Mouse (Mus musculus) lung, embryonic 14.5 days (tissue): ENCODE measurements around the gene Osgin1. TPM values are rescaled to one million over a fixed set of nuclear protein-coding genes. Genes with fewer than 3 reads are reported as not detected.

ENCODE experiments used
- ATAC-seq: fragments of 200-750 bp; cut with Nextera tagmentation; 2 replicates; pipeline ENCODE4 v1.8.0; 2017; ENCODE audit warnings: mild to moderate bottlenecking, moderate TSS enrichment, moderate library complexity; ENCODE audit not compliant: insufficient read depth
- DNase-seq: peaks from one replicate; pipeline ENCODE4 v3.0.0-alpha.2; 2015
- H3K27ac ChIP-seq: fragments of 300-500 bp; sonication (generic); 2 replicates; pipeline ENCODE4 v1.5.1; 2014; ENCODE audit warnings: low read depth, mild to moderate bottlenecking, moderate library complexity
- H3K27me3 ChIP-seq: fragments of 300-500 bp; sonication (generic); 2 replicates; pipeline ENCODE4 v1.6.1; 2014; ENCODE audit warnings: low read length, control low read depth; ENCODE audit not compliant: insufficient read depth
- H3K36me3 ChIP-seq: fragments of 300-500 bp; sonication (generic); 2 replicates; pipeline ENCODE4 v1.6.1; 2014; ENCODE audit warnings: control low read depth; ENCODE audit not compliant: insufficient read depth
- H3K4me1 ChIP-seq: fragments of 300-500 bp; sonication (generic); 2 replicates; pipeline ENCODE4 v1.6.1; 2014; ENCODE audit warnings: antibody characterized with exemption, control low read depth; ENCODE audit not compliant: insufficient read depth
- H3K4me2 ChIP-seq: fragments of 300-500 bp; sonication (generic); 2 replicates; pipeline ENCODE4 v1.6.1; 2014; ENCODE audit warnings: mild to moderate bottlenecking
- H3K4me3 ChIP-seq: fragments of 300-500 bp; sonication (generic); 2 replicates; pipeline ENCODE4 v1.5.1; 2014; ENCODE audit warnings: low read depth, low read length
- H3K9ac ChIP-seq: fragments of 300-500 bp; sonication (generic); 2 replicates; pipeline ENCODE4 v1.6.1; 2014
- H3K9me3 ChIP-seq: fragments of 300-500 bp; sonication (generic); 2 replicates; pipeline ENCODE4 v1.6.1; 2016; ENCODE audit warnings: low read depth, low read length, control low read depth
- CTCF ChIP-seq: IDR thresholded peaks from 2 replicates; pipeline ENCODE4 v1.5.1; 2016; ENCODE audit warnings: antibody characterized with exemption, low read depth
- WGBS: fragments of 180-500 bp; shearing (Covaris S2); extraction: QIAGEN DNeasy Blood & Tissue Kit; methylation state at CpG from one replicate; pipeline ENCODE4 v1.1.7; 2014; 5-methylcytosine and 5-hydroxymethylcytosine counted together
- polyA plus RNA-seq: library from polyadenylated mRNA; unstranded; fragments of >200 nt; fragmentation: Nextera tagmentation; extraction: Ambion mirVana; gene quantifications from 2 replicates; pipeline ENCODE4 v1.2.1, GENCODE M21; 2014

Gene Osgin1
- polyA plus RNA-seq, result 0.53 and 0.85 TPM in 2 replicates

DNA sequence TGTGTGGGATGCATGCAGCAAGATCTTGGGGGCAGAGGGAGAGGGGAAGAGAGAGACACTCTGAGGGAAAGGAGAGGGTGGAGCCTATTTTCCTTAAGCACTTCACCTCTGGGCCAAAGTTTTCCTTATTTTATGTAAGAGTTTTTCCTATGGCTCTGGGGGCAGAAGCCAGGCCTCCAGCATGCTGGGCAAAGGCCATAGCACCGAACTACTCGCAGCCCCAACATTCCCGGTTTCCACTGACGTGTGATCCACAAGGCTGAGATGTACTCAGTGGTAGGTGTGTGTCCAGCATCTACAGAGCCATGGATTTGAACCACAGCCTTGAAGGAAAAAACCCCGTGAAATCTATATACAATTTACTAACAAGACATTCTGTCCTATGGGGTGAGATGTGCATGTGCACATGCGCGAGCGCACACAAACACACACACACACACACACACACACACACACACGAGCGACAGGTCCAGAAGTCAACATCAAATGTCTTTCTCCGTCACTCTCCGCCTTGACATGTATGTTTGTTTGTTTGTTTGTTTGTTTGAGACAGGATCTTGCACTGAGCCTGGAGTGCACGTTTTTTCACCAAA, at the start of gene Osgin1:
Gene Osgin1 (plus strand): TSS at position 543 of the 593 bp plus-strand sequence.
- Histone ChIP-seq H3K9ac (no peak within 1 kb of the TSS), H3K27ac (no peak within 1 kb of the TSS), H3K4me3 (no peak within 1 kb of the TSS), H3K36me3 (no peaks in the 10 kb centered on the region), H3K4me1 (peaks cover 5% of the 10 kb centered on the region), H3K9me3 (no peaks in the 10 kb centered on the region), H3K27me3 (no peaks in the 10 kb centered on the region), H3K4me2 (no peak within 1 kb of the TSS)
- no peak for DNase-seq
- ATAC-seq, result no peak
- no peak for TF ChIP-seq CTCF
- WGBS, result 84% methylated on average over 13 of the region's 13 CpGs

DNA sequence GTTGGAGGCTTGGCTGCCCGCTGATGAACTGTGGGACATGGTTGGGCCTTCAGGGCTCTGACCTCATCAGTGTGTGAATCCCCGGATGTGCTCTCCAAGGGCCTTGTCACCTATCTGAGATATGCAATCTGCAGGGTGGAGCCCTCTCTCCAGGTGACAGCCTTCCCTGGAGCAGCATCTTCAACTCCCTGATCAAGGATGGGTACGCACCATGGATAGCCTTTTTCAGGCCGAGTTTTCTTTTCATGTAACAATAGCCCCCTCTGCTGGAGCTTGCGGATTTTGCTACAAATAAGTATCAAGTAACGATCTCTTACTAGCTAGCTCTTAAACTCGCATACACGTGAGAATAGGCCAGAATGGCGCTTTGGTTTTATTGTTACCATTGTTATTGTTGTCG, 49.4 kb upstream of the Osgin1 start:
- H3K4me1 ChIP-seq, result no peaks in the 10 kb centered on the region
- H3K4me3 ChIP-seq, result no peak overlapping the region
- H3K4me2 ChIP-seq, result no peak overlapping the region
- DNase-seq (peak; percentile 91), ATAC-seq (no peak)
- no peak overlapping the region for H3K9ac ChIP-seq
- H3K9me3 ChIP-seq, result no peaks in the 10 kb centered on the region
- no peak overlapping the region for H3K27ac ChIP-seq
- H3K27me3 ChIP-seq, result no peaks in the 10 kb centered on the region
- 19% methylated on average over 10 of the region's 10 CpGs for WGBS
- TF ChIP-seq CTCF, result peak; percentile 71
- H3K36me3 ChIP-seq, result no peaks in the 10 kb centered on the region

DNA sequence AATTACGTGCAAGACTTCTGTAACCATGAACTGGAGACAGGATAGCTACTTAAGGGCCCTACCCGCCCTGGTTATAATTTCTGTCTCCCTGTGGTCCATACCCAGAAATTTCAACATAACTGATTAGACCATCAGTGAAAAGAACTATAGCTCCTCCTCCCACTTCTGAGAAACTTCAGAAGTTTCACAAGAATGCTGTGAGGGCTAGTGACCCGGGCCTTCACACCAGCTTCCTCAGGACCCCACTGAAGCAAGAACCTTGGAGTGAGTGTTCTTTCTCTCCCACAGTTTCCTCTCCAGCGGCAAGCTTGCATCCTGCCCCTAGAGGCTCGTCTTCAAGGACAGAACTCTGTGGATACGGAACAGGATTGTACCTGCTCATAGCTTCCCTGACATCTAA, 48.1 kb upstream of the Osgin1 start:
- Histone ChIP-seq H3K36me3 (no peaks in the 10 kb centered on the region), H3K9ac (no peak overlapping the region), H3K4me1 (no peaks in the 10 kb centered on the region), H3K4me3 (no peak overlapping the region), H3K9me3 (no peaks in the 10 kb centered on the region), H3K27ac (no peak overlapping the region), H3K27me3 (no peaks in the 10 kb centered on the region), H3K4me2 (no peak overlapping the region)
- 64% methylated on average over 6 of the region's 6 CpGs for WGBS
- DNase-seq, result no peak
- no peak for TF ChIP-seq CTCF
- ATAC-seq, result no peak

- no peak overlapping the region for H3K27ac ChIP-seq
- H3K4me2 ChIP-seq, result no peak overlapping the region
- H3K36me3 ChIP-seq, result no peaks in the 10 kb centered on the region
- H3K4me3 ChIP-seq, result no peak overlapping the region
- ATAC-seq (no peak), DNase-seq (no peak)
- H3K4me1 ChIP-seq, result no peaks in the 10 kb centered on the region
- TF ChIP-seq CTCF, result no peak
- no peaks in the 10 kb centered on the region for H3K27me3 ChIP-seq
- H3K9me3 ChIP-seq, result no peaks in the 10 kb centered on the region
- 71% methylated on average over 6 of the region's 6 CpGs for WGBS
- H3K9ac ChIP-seq, result no peak overlapping the region
Measured at GRCm38 (mm10) chr8:119386988-119387387, 46.9 kb upstream of the Osgin1 start.

DNA sequence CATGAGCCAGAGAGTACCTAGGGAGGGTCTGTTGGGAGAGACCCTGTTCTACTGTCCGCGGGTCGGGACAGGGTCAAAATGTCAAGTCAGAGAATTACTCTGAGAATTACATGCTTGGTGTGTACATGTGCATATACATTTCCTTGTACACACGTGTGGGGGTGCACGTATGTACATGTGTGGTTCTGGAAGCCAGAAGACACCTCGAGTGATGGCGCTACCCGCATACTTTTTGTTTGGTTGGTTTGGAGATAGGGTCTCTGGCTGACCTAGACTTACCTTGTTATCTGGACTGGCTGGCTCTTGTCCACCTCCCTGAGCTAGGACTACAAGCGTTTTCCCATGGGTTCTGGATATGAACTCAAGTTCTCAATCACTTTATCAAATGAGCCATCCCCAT, 39.8 kb upstream of the Osgin1 start:
- no peaks in the 10 kb centered on the region for H3K27me3 ChIP-seq
- H3K9me3 ChIP-seq, result no peaks in the 10 kb centered on the region
- peaks cover 3% of the 10 kb centered on the region; the same call in 1 of the 2 replicates for H3K4me1 ChIP-seq
- H3K4me3 ChIP-seq, result peak overlapping the region; percentile 79
- H3K27ac ChIP-seq, result no peak overlapping the region
- peak overlapping the region; percentile 99 for H3K4me2 ChIP-seq
- WGBS, result 72% methylated on average over 9 of the region's 9 CpGs
- H3K9ac ChIP-seq, result peak overlapping the region; percentile 82; the same call in 1 of the 2 replicates
- ATAC-seq, result peak; percentile 12; the same call in 1 of the 2 replicates
- H3K36me3 ChIP-seq, result no peaks in the 10 kb centered on the region
- DNase-seq, result no peak
- no peak for TF ChIP-seq CTCF

- ATAC-seq, result peak; percentile 95
- Histone ChIP-seq H3K4me2 (peak within 1 kb of the TSS; percentile 99), H3K9ac (peak within 1 kb of the TSS; percentile 82), H3K36me3 (no peaks in the 10 kb centered on the region), H3K4me3 (peak within 1 kb of the TSS; percentile 79), H3K27ac (peak within 1 kb of the TSS; percentile 50; the same call in 1 of the 2 replicates), H3K27me3 (no peaks in the 10 kb centered on the region), H3K9me3 (no peaks in the 10 kb centered on the region), H3K4me1 (peaks cover 3% of the 10 kb centered on the region; the same call in 1 of the 2 replicates)
- 2% methylated on average over 42 of the region's 44 CpGs for WGBS
- no peak for TF ChIP-seq CTCF
- peak; percentile 94 for DNase-seq
Measured at GRCm38 (mm10) chr8:119394524-119395026, 39.3 kb upstream of the Osgin1 start, which contains the start of gene Mlycd. Mlycd (plus strand) TSS chr8:119394878.

GRCm38 (mm10) chr8:119395072-119395950, 38.6 kb upstream of the Osgin1 start:
- H3K9ac ChIP-seq, result peak overlapping the region; percentile 82
- peaks cover 3% of the 10 kb centered on the region; the same call in 1 of the 2 replicates for H3K4me1 ChIP-seq
- WGBS, result 4% methylated on average over 81 of the region's 83 CpGs
- H3K27me3 ChIP-seq, result no peaks in the 10 kb centered on the region
- H3K4me3 ChIP-seq, result peak overlapping the region; percentile 79
- DNase-seq (peak; percentile 55), ATAC-seq (peak; percentile 61)
- no peaks in the 10 kb centered on the region for H3K9me3 ChIP-seq
- H3K4me2 ChIP-seq, result peak overlapping the region; percentile 99
- TF ChIP-seq CTCF, result no peak
- no peaks in the 10 kb centered on the region for H3K36me3 ChIP-seq
- H3K27ac ChIP-seq, result peak overlapping the region; percentile 50; the same call in 1 of the 2 replicates
